Mouse (Mus musculus): Measurements from ENCODE around the gene Ppp2r1b. TPM values are rescaled to one million over a fixed set of nuclear protein-coding genes. Genes with fewer than 3 reads are reported as not detected.

The Ppp2r1b gene
- polyA plus RNA-seq, 1 experiment from 2014 or later: 29.0 TPM

- TF ChIP-seq CTCF (IDR thresholded peaks at IDR 0.05; ENCODE audit: low read depth) (no peak), EP300 (IDR thresholded peaks at IDR 0.05; ENCODE audit: low read depth) (no peak)
- Histone ChIP-seq H3K27me3 (ENCODE audit: insufficient read depth, low read length) (no peaks in the 10 kb centered on the region), H3K9me3 (ENCODE audit: low read length) (no peaks in the 10 kb centered on the region), H3K9ac (replicated peaks) (no peak overlapping the region), H3K36me3 (replicated peaks; ENCODE audit: insufficient read depth, low read length) (no peaks in the 10 kb centered on the region), H3K27ac (ENCODE audit: low read depth) (no peak overlapping the region), H3K4me1 (ENCODE audit: insufficient read depth) (peaks cover 48% of the 10 kb centered on the region), H3K4me2 (ENCODE audit: low read depth, low read length) (no peak overlapping the region), H3K4me3 (ENCODE audit: low read depth, low read length) (no peak overlapping the region)
- DNase-seq (no peak), ATAC-seq (no peak)
- WGBS (ENCODE audit: insufficient replicate concordance): 54% methylated on average over 9 of the region's 9 CpGs
These were observed 4.7 kb downstream of the Ppp2r1b start for GRCm38 (mm10) chr9:50849755-50850154.

GRCm38 (mm10) chr9:50850271-50850670, 5.2 kb downstream of the Ppp2r1b start:
- peaks cover 48% of the 10 kb centered on the region for H3K4me1 ChIP-seq (ENCODE audit: insufficient read depth)
- H3K27ac ChIP-seq (ENCODE audit: low read depth): no peak overlapping the region
- no peaks in the 10 kb centered on the region for H3K36me3 ChIP-seq (replicated peaks; ENCODE audit: insufficient read depth, low read length)
- DNase-seq: no peak
- 45% methylated on average over 11 of the region's 11 CpGs for WGBS (ENCODE audit: insufficient replicate concordance)
- no peaks in the 10 kb centered on the region for H3K9me3 ChIP-seq (ENCODE audit: low read length)
- no peak for TF ChIP-seq CTCF (IDR thresholded peaks at IDR 0.05; ENCODE audit: low read depth)
- no peak for TF ChIP-seq EP300 (IDR thresholded peaks at IDR 0.05; ENCODE audit: low read depth)
- no peak for ATAC-seq
- no peaks in the 10 kb centered on the region for H3K27me3 ChIP-seq (ENCODE audit: insufficient read depth, low read length)
- H3K4me2 ChIP-seq (ENCODE audit: low read depth, low read length): peak overlapping the region; percentile 5; the same call in 1 of the 2 replicates
- H3K4me3 ChIP-seq (ENCODE audit: low read depth, low read length): no peak overlapping the region
- H3K9ac ChIP-seq (replicated peaks): no peak overlapping the region

DNA sequence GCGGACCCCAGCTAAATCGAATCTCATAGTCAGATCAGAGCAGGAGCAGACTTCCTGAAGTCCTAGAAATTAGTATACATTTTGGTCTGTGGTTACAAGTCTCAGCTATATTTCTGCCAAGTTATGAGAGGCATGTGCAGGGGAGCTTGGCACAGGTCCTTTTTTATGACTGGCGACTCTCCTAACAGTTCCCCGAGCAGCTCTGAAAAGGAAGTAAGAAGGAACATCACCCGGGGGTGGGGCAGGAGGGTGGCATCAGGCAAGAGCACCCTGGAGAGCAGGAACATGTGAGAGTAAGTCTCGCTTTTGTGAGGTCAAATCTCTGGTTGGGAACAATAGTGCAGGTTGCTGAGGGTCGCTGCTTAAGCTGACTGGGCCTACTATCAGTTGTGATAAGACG, 5.6 kb downstream of the Ppp2r1b start:
- WGBS (ENCODE audit: insufficient replicate concordance): 29% methylated on average over 8 of the region's 8 CpGs
- no peaks in the 10 kb centered on the region for H3K9me3 ChIP-seq (ENCODE audit: low read length)
- no peaks in the 10 kb centered on the region for H3K36me3 ChIP-seq (replicated peaks; ENCODE audit: insufficient read depth, low read length)
- H3K4me3 ChIP-seq (ENCODE audit: low read depth, low read length): no peak overlapping the region
- no peak overlapping the region for H3K9ac ChIP-seq (replicated peaks)
- H3K4me1 ChIP-seq (ENCODE audit: insufficient read depth): peaks cover 48% of the 10 kb centered on the region
- peak overlapping the region; percentile 5; the same call in 1 of the 2 replicates for H3K4me2 ChIP-seq (ENCODE audit: low read depth, low read length)
- DNase-seq (no peak), ATAC-seq (no peak)
- TF ChIP-seq CTCF (IDR thresholded peaks at IDR 0.05; ENCODE audit: low read depth) (no peak), EP300 (IDR thresholded peaks at IDR 0.05; ENCODE audit: low read depth) (no peak)
- H3K27ac ChIP-seq (ENCODE audit: low read depth): no peak overlapping the region
- H3K27me3 ChIP-seq (ENCODE audit: insufficient read depth, low read length): no peaks in the 10 kb centered on the region

DNA sequence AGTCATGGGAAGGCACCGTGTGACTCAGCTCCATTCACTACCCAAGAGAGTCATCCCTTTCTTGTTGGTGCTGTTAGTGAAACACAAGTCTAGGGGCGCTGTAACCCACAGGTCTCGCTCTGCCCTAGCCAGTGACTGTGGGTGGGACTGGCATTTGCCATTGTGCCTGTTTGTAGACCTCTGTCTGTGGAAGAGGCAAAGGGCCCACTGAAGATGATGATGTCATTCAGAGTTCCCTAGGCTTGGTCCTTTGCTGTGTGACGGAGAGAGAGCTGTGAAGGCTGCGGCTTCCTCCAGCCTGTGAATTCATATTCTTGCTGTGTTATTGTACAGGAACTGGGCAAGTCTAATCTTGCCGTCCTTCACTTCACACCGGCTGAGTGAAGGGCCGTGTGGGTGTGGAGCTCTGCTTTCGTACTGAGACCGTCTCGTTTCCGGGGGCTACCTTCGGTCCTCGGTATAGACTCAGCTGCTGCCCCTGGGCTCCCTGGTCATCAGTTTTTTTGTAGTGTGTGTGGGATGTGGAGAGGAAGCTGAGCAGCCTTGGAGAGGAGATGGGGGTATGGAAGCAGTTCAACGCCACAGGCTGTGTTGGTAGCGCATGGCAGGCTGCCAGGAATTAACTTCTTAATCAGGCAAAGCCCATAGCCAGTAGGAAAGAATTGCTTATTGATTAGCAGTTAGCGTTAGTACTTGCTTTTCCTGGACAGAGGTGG, 7.7 kb downstream of the Ppp2r1b start:
- peak overlapping the region; percentile 24; the same call in 1 of the 2 replicates for H3K9ac ChIP-seq (replicated peaks)
- H3K4me3 ChIP-seq (ENCODE audit: low read depth, low read length): no peak overlapping the region
- 60% methylated on average over 17 of the region's 17 CpGs for WGBS (ENCODE audit: insufficient replicate concordance)
- ATAC-seq: peak; percentile 17
- H3K27me3 ChIP-seq (ENCODE audit: insufficient read depth, low read length): no peaks in the 10 kb centered on the region
- peak overlapping the region; percentile 74 for H3K27ac ChIP-seq (ENCODE audit: low read depth)
- peak overlapping the region; percentile 41 for H3K4me2 ChIP-seq (ENCODE audit: low read depth, low read length)
- no peaks in the 10 kb centered on the region for H3K9me3 ChIP-seq (ENCODE audit: low read length)
- H3K4me1 ChIP-seq (ENCODE audit: insufficient read depth): peaks cover 55% of the 10 kb centered on the region
- H3K36me3 ChIP-seq (replicated peaks; ENCODE audit: insufficient read depth, low read length): no peaks in the 10 kb centered on the region
- TF ChIP-seq CTCF (IDR thresholded peaks at IDR 0.05; ENCODE audit: low read depth): peak; percentile 42
- no peak for TF ChIP-seq EP300 (IDR thresholded peaks at IDR 0.05; ENCODE audit: low read depth)
- peak; percentile 53 for DNase-seq

GRCm38 (mm10) chr9:50854376-50854775, 9.3 kb downstream of the Ppp2r1b start:
- ATAC-seq (peak; percentile 57), DNase-seq (no peak)
- TF ChIP-seq CTCF (IDR thresholded peaks at IDR 0.05; ENCODE audit: low read depth) (no peak), EP300 (IDR thresholded peaks at IDR 0.05; ENCODE audit: low read depth) (peak; percentile 90)
- H3K4me3 ChIP-seq (ENCODE audit: low read depth, low read length): no peak overlapping the region
- peaks cover 49% of the 10 kb centered on the region for H3K4me1 ChIP-seq (ENCODE audit: insufficient read depth)
- peak overlapping the region; percentile 10; the same call in 1 of the 2 replicates for H3K9ac ChIP-seq (replicated peaks)
- H3K9me3 ChIP-seq (ENCODE audit: low read length): no peaks in the 10 kb centered on the region
- no peaks in the 10 kb centered on the region for H3K27me3 ChIP-seq (ENCODE audit: insufficient read depth, low read length)
- 48% methylated on average over 8 of the region's 8 CpGs for WGBS (ENCODE audit: insufficient replicate concordance)
- H3K27ac ChIP-seq (ENCODE audit: low read depth): peak overlapping the region; percentile 76
- H3K36me3 ChIP-seq (replicated peaks; ENCODE audit: insufficient read depth, low read length): peaks cover 4% of the 10 kb centered on the region
- H3K4me2 ChIP-seq (ENCODE audit: low read depth, low read length): peak overlapping the region; percentile 91

- Histone ChIP-seq H3K4me2 (ENCODE audit: low read depth, low read length) (peak overlapping the region; percentile 91), H3K36me3 (replicated peaks; ENCODE audit: insufficient read depth, low read length) (peaks cover 13% of the 10 kb centered on the region), H3K4me3 (ENCODE audit: low read depth, low read length) (0 out of 2 replicates have a peak overlapping the region, but pooled peaks have one; percentile 85), H3K9ac (replicated peaks) (no peak overlapping the region), H3K4me1 (ENCODE audit: insufficient read depth) (peaks cover 40% of the 10 kb centered on the region), H3K27me3 (ENCODE audit: insufficient read depth, low read length) (no peaks in the 10 kb centered on the region), H3K9me3 (ENCODE audit: low read length) (no peaks in the 10 kb centered on the region), H3K27ac (ENCODE audit: low read depth) (peak overlapping the region; percentile 80)
- TF ChIP-seq EP300 (IDR thresholded peaks at IDR 0.05; ENCODE audit: low read depth) (peak; percentile 64; the same call in 1 of the 2 replicates), CTCF (IDR thresholded peaks at IDR 0.05; ENCODE audit: low read depth) (no peak)
- WGBS (ENCODE audit: insufficient replicate concordance): 56% methylated on average over 5 of the region's 5 CpGs
- ATAC-seq (no peak), DNase-seq (no peak)
These were observed 10.1 kb downstream of the Ppp2r1b start for GRCm38 (mm10) chr9:50855133-50855766.
